Mouse (Mus musculus) lung, adult 2 months (tissue): ENCODE data around the gene Ncbp2. TPM values are rescaled to one million over a fixed set of nuclear protein-coding genes. Genes with fewer than 3 reads are reported as not detected.
A peak's percentile ranks its signal among the peaks of the same experiment; 100 is the strongest.
"Not testable (repeated sequence)": the region's sequence is repeated elsewhere in the genome, so short reads cannot be mapped to it uniquely, and the experiment has no call there.

Experiments used
- DNase-seq: peaks from one replicate; pipeline ENCODE4 v3.0.0; 2022
- H3K4me1 ChIP-seq: fragments of 200-500 bp; 2 replicates; pipeline ENCODE4 v1.6.1; 2011; ENCODE audit warnings: low read length; ENCODE audit not compliant: control insufficient read depth, insufficient read depth
- H3K4me3 ChIP-seq: fragments of 200-500 bp; replicated peaks from 2 replicates; pipeline ENCODE3; 2011; ENCODE audit warnings: low read depth, mild to moderate bottlenecking, control low read depth, low read length; ENCODE audit errors: extremely low read depth
- CTCF ChIP-seq: fragments of 200-500 bp; IDR thresholded peaks from 2 replicates; pipeline ENCODE4 v1.5.1; 2011; ENCODE audit warnings: mild to moderate bottlenecking, low read length, control low read depth; ENCODE audit not compliant: insufficient read depth
- POLR2A ChIP-seq: fragments of 200-500 bp; IDR thresholded peaks from 2 replicates; pipeline ENCODE4 v1.6.1; 2011; ENCODE audit warnings: low read depth, mild to moderate bottlenecking, control low read depth, low read length, borderline replicate concordance; ENCODE audit errors: extremely low read depth
- WGBS: fragments of 180-500 bp; shearing (Covaris S2); methylation state at CpG from one replicate; pipeline ENCODE4 v1.1.7; 2018; 5-methylcytosine and 5-hydroxymethylcytosine counted together
- polyA plus RNA-seq: library from polyadenylated mRNA; depleted of rRNA; stranded (reverse); fragments of >200 nt; gene quantifications from 2 replicates; pipeline ENCODE4 v1.2.3, GENCODE M21; 2012

Ncbp2 gene
- polyA plus RNA-seq, 1 experiment: 26.5 TPM

- DNase-seq: peak; percentile 31
These were observed 14.4 kb upstream of the Ncbp2 start, which contains the start of gene Pigz for GRCm38 (mm10) chr16:31933751-31934549. Gene Pigz, plus strand, starts transcription at chr16:31933851.

GRCm38 (mm10) chr16:31934550-31935010 lies 13.7 kb upstream of the Ncbp2 start:
- Histone ChIP-seq H3K4me1 (peaks cover 3% of the 10 kb centered on the region), H3K4me3 (no peak overlapping the region)
- TF ChIP-seq CTCF: no peak
- TF ChIP-seq POLR2A: no peak
- 40% methylated on average over 13 of the region's 13 CpGs for WGBS
- no peak for DNase-seq

More at GRCm38 (mm10) chr16:31933751-31934549, 14.4 kb upstream of the Ncbp2 start, which contains the start of gene Pigz:
- WGBS: 14% methylated on average over 42 of the region's 42 CpGs
- TF ChIP-seq POLR2A: no peak
- TF ChIP-seq CTCF: no peak
- peak within 1 kb of the TSS; percentile 65 for H3K4me3 ChIP-seq
- peaks cover 3% of the 10 kb centered on the region for H3K4me1 ChIP-seq

DNA sequence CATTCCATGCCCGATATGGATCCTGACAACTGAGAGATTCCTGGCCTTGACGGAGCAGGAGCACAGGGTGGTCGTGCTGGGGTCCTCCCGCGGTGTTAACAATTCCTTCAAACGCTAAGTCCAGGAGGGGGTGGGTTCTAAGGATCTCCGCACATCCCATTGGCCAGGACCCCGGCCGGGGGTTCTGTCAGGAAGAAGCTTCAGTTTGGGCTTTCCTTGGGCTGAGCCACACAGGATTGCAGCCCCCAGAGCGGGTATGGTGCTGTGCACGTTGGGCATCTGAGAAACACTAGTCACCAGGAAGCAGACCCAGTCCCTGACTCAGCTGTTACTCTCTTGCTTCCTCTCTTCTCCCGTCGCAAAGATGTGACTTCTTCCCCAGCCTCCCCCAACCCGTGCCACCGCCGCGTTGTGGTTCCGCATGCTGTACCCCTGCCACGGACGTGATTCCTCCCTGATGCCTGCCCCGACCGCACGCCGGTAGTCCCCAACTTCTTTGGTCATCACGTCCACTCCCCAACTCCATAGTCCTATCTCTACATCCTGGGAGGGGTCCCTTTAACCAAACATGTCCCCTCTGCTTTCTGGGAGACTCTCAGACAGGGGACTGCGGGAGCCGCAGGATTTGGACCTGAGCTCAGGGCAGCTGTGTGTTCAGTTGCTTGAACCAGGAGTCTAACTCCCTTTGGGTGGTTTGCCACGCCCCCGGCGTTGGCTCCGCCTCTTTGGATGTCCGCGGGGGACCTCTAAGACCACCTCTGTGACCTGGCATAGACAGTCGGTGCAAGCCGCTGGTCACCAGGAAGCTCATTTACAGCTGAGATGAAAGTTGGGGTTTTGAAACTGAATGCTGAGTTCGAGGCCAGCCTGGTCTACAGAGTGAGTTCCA lies 13.0 kb upstream of the Ncbp2 start:
- H3K4me3 ChIP-seq: no peak overlapping the region
- WGBS: 10% methylated on average over 36 of the region's 36 CpGs

GRCm38 (mm10) chr16:31936568-31936967 lies 11.7 kb upstream of the Ncbp2 start:
- H3K4me1 ChIP-seq: peaks cover 3% of the 10 kb centered on the region
- no peak for TF ChIP-seq POLR2A
- TF ChIP-seq CTCF: no peak
- WGBS: 83% methylated on average over 4 of the region's 4 CpGs
- no peak for DNase-seq
- H3K4me3 ChIP-seq: no peak overlapping the region

More for the DNA sequence above, 13.0 kb upstream of the Ncbp2 start:
- H3K4me1 ChIP-seq: peaks cover 3% of the 10 kb centered on the region
- no peak for TF ChIP-seq POLR2A
- no peak for TF ChIP-seq CTCF
- no peak for DNase-seq

DNA sequence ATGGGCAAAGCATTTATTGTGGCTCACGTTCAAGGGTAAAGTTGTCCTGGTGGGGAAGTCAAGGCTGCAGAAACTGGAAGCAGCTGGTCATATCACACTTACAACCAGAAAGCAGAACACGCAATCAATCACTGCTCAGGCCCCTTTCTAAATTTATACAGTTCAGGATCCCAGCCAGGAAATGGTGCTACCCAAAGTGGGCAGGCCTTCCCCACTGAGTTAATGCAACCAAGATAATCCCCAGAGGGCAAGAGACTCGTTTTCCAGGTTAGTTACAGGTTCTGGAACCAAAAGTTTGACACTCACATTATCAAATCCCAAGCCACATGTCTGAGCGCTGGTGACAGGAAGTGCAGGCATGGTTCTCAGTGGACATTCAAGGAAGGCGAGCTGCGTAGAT lies 9.5 kb upstream of the Ncbp2 start:
- no peak for TF ChIP-seq CTCF
- TF ChIP-seq POLR2A: no peak
- WGBS: 60% methylated on average over 6 of the region's 6 CpGs
- H3K4me1 ChIP-seq: no peaks in the 10 kb centered on the region
- no peak for DNase-seq
- no peak overlapping the region for H3K4me3 ChIP-seq

- no peak overlapping the region for H3K4me3 ChIP-seq
- 66% methylated on average over 2 of the region's 2 CpGs for WGBS
- DNase-seq: no peak
- TF ChIP-seq CTCF: no peak
- no peak for TF ChIP-seq POLR2A
- H3K4me1 ChIP-seq: 0 out of 2 replicates have a peak, but pooled peaks cover 2% of the 10 kb centered on the region
These were observed 7.7 kb upstream of the Ncbp2 start for GRCm38 (mm10) chr16:31940586-31940985.

DNA sequence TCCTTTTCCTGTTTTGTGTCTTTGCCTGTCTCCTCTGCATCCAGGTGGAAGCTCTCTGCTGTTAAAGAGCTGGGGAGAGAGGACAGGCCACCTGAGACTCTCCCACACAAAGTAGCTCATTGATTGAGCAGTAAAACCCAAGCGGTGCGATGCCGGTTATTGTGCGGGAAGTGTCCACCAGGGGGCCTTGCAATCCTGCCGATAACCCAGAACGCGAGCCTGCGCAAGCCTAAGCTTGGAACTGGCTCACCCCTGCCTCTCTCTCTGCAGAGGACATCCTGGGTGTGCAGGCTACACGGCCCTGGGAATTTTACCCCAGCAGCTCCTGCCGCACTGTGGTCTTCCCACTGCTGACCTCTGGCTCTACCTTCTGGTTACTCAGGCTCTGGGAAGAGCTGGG lies 4.3 kb upstream of the Ncbp2 start:
- H3K4me3 ChIP-seq: no peak overlapping the region
- TF ChIP-seq POLR2A (no peak), CTCF (peak; percentile 69)
- DNase-seq: peak; percentile 67
- WGBS: 3% methylated on average over 10 of the region's 10 CpGs
- peaks cover 7% of the 10 kb centered on the region; the same call in 1 of the 2 replicates for H3K4me1 ChIP-seq

GRCm38 (mm10) chr16:31944698-31945255 lies 3.5 kb upstream of the Ncbp2 start:
- TF ChIP-seq CTCF: no peak
- no peak for TF ChIP-seq POLR2A
- Histone ChIP-seq H3K4me3 (no peak overlapping the region), H3K4me1 (peaks cover 7% of the 10 kb centered on the region; the same call in 1 of the 2 replicates)
- DNase-seq: no peak
- 90% methylated on average over 12 of the region's 12 CpGs for WGBS

DNA sequence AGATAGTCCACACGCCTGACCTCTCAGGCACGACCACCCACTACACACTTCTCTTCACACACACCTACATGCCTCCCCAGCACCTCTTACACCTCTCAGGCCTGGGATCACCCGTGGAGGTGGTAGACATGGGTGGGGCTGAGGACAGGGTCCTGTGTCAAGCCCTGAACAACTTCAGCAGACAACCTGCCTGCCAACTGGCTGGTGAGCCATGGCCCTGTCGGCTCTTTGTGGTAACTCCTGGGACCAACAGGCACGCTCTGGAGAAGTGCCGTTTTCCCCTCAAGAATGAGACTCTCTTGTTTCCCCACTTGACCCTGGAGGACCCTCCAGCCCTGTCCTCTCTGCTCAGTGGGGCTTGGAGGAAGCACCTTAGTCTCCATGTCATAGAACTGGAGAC lies 2.9 kb upstream of the Ncbp2 start:
- DNase-seq: no peak
- Histone ChIP-seq H3K4me1 (peaks cover 7% of the 10 kb centered on the region; the same call in 1 of the 2 replicates), H3K4me3 (no peak overlapping the region)
- TF ChIP-seq CTCF (no peak), POLR2A (no peak)
- WGBS: 76% methylated on average over 6 of the region's 6 CpGs

DNA sequence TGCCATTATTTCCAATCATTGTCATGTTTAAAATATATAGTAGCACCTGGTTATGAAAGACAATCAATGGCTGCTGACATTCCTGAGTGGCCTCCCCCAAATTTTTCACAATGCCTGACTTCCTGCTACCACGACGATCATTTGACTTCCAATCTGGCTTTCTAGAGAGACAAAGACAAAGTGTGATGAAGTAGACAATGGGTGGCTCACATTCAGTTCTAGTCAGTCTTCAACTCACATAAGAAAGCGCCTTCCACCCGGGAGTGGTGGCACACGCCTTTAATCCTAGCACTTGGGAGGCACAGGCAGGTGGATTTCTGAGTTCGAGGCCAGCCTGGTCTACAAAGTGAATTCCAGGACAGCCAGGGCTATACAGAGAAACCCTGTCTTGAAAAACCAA lies 2.3 kb upstream of the Ncbp2 start:
- 81% methylated on average over 6 of the region's 6 CpGs for WGBS
- not testable (repeated sequence) for DNase-seq, H3K4me1 ChIP-seq, H3K4me3 ChIP-seq
